In the genomic region with DNA sequence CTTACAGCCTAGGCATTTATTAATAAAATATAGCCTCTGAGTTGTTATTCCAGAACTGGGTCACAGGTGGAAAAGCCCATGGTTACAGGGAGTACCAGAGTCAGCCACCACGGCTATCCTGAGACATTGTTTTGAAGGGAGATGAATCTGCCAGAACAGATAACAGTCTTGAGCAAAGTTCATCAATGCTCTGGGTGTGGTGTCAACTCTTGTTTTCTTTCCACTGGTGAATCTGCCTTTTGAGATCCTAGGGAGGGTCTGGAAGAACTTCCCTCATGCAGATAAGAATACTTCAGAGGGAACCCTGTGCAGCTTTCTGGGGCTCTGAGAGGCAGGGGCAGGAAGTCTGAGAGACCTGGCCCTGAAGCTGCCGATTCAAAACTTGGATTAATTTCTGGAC, we compare ENCODE assay signal across 21 mouse cellular contexts. TPM values are rescaled to one million over a fixed set of nuclear protein-coding genes. Genes with fewer than 3 reads are reported as not detected.
DNase-seq lines count a peak whose midpoint lies in the region; ATAC-seq and TF ChIP-seq lines count a peak whose summit lies in the region.
"Had no signal": no experiment of that assay in that cellular context is flagged by ENCODE, and none has a peak within 500 bp of the region (broad histone marks: within the 10 kb centered on the region; RNA-seq: fewer than 3 reads in every experiment).

No protein-coding gene starts in this region.

- H3K79me2 ChIP-seq in heart, adult 2 months (replicated peaks; ENCODE audit: control insufficient read depth, insufficient read depth, low read length): no peaks in the 10 kb centered on the region

- no peak overlapping the region for H3K4me2 ChIP-seq in lung, postnatal 0 days (replicated peaks; ENCODE audit: low read depth, low read length)
- H3K4me2 ChIP-seq: embryonic facial prominence, embryonic 12.5 days; forebrain, embryonic 13.5 days; forebrain, embryonic 15.5 days had no signal

- peaks cover 4% of the 10 kb centered on the region; the same call in 1 of the 2 replicates for H3K36me3 ChIP-seq in heart, adult 2 months (ENCODE audit: control insufficient read depth, insufficient read depth, low read length)
- H3K36me3 ChIP-seq in lung, postnatal 0 days (ENCODE audit: insufficient read depth, low read length): no peaks in the 10 kb centered on the region
- H3K36me3 ChIP-seq: embryonic facial prominence, embryonic 10.5 days; embryonic facial prominence, embryonic 12.5 days; forebrain, embryonic 15.5 days had no signal

- no peak for DNase-seq in heart, adult 2 months
- no peak for DNase-seq in heart, adult 9 months (ENCODE audit: low spot score in 2 of 2)
- DNase-seq in lung, postnatal 0 days (ENCODE audit: low spot score): peak; percentile 20
- DNase-seq in lung, postnatal 14 days: no peak
- DNase-seq in lung, postnatal 25 days (ENCODE audit: low spot score): peak; percentile 54
- DNase-seq in lung, postnatal 4 days: no peak
- no peak for DNase-seq in kidney, postnatal 14 days
- DNase-seq: adrenal gland, adult 2 months; adrenal gland, postnatal 10 days; adrenal gland, postnatal 25 days; cerebellum, adult 11-12 months; cerebellum, adult 2 months; cerebellum, adult 9-10 months; cerebellum, postnatal 10 days; cerebellum, postnatal 25 days had no signal

- peaks cover 3% of the 10 kb centered on the region for H3K4me1 ChIP-seq in heart, adult 2 months (ENCODE audit: control insufficient read depth, insufficient read depth, low read length)
- no peaks in the 10 kb centered on the region for H3K4me1 ChIP-seq in lung, postnatal 0 days (ENCODE audit: insufficient read depth, low read depth, low read length)
- H3K4me1 ChIP-seq in brown adipose tissue, adult 24 weeks (ENCODE audit: control insufficient read depth, insufficient read depth, insufficient read length, low read length): peaks cover 4% of the 10 kb centered on the region; the same call in 1 of the 2 replicates
- H3K4me1 ChIP-seq: embryonic facial prominence, embryonic 10.5 days; embryonic facial prominence, embryonic 12.5 days; forebrain, embryonic 13.5 days; forebrain, embryonic 15.5 days had no signal

- H3K27ac ChIP-seq in heart, adult 2 months: peak overlapping the region; percentile 19; the same call in 1 of the 2 replicates
- H3K27ac ChIP-seq in lung, postnatal 0 days (ENCODE audit: low read length): no peak overlapping the region
- H3K27ac ChIP-seq in brown adipose tissue, adult 24 weeks (replicated peaks; ENCODE audit: low read depth, low read length): 0 out of 2 replicates have a peak overlapping the region, but pooled peaks have one; percentile 40
- H3K27ac ChIP-seq: embryonic facial prominence, embryonic 10.5 days; embryonic facial prominence, embryonic 12.5 days; forebrain, embryonic 13.5 days; forebrain, embryonic 15.5 days had no signal

- no peak for TF ChIP-seq EP300 in heart, adult 2 months (IDR thresholded peaks at IDR 0.05; ENCODE audit: insufficient read depth, low read depth, low read length)
- peak; percentile 66 for TF ChIP-seq EP300 in lung, postnatal 0 days (IDR thresholded peaks at IDR 0.05)

- no peak overlapping the region for H3K9ac ChIP-seq in heart, adult 2 months (ENCODE audit: low read depth, low read length)
- no peak overlapping the region for H3K9ac ChIP-seq in lung, postnatal 0 days (replicated peaks; ENCODE audit: low read depth)
- H3K9ac ChIP-seq: embryonic facial prominence, embryonic 12.5 days; forebrain, embryonic 13.5 days; forebrain, embryonic 15.5 days had no signal

- 0 out of 2 replicates have a peak, but pooled peaks have one; percentile 22 for ATAC-seq in lung, postnatal 0 days
- ATAC-seq: forebrain, embryonic 13.5 days; forebrain, embryonic 15.5 days had no signal

- no peak overlapping the region for H3K4me3 ChIP-seq in heart, adult 2 months
- H3K4me3 ChIP-seq in lung, postnatal 0 days (ENCODE audit: low read depth, low read length): no peak overlapping the region
- no peak overlapping the region for H3K4me3 ChIP-seq in brown adipose tissue, adult 24 weeks (ENCODE audit: insufficient read depth, low read depth, low read length)
- H3K4me3 ChIP-seq: embryonic facial prominence, embryonic 10.5 days; embryonic facial prominence, embryonic 12.5 days; forebrain, embryonic 13.5 days; forebrain, embryonic 15.5 days had no signal

- TF ChIP-seq CTCF in heart, adult 2 months (IDR thresholded peaks at IDR 0.05): no peak
- no peak for TF ChIP-seq CTCF in lung, postnatal 0 days (IDR thresholded peaks at IDR 0.05)

- no peak for TF ChIP-seq POLR2A in heart, adult 2 months (IDR thresholded peaks at IDR 0.05; ENCODE audit: insufficient read depth, low read depth, low read length)

- intact Hi-C loops in heart, adult 2 months (cut with DNase I): loop anchor here (2.0 kb wide), 1 partner anchor 21 kb away; no protein-coding TSS in a partner anchor

- no peaks in the 10 kb centered on the region for H3K9me3 ChIP-seq in lung, postnatal 0 days (ENCODE audit: low read length)
- H3K9me3 ChIP-seq: embryonic facial prominence, embryonic 10.5 days; embryonic facial prominence, embryonic 12.5 days; forebrain, embryonic 13.5 days; forebrain, embryonic 15.5 days had no signal

- no peaks in the 10 kb centered on the region for H3K27me3 ChIP-seq in heart, adult 2 months (ENCODE audit: control insufficient read depth, insufficient read depth, low read length)
- no peaks in the 10 kb centered on the region for H3K27me3 ChIP-seq in lung, postnatal 0 days (replicated peaks; ENCODE audit: insufficient read depth, low read length)
- H3K27me3 ChIP-seq: embryonic facial prominence, embryonic 12.5 days; forebrain, embryonic 13.5 days; forebrain, embryonic 15.5 days had no signal

- 30% methylated on average over 2 of the region's 2 CpGs for WGBS in heart, adult 2 months
- 44% methylated on average over 2 of the region's 2 CpGs for WGBS in lung, postnatal 0 days

RNA-seq across cellular contexts. Expression of a gene that starts 29.7 kb away (rescaled TPM):
- 10 to 100 TPM; 63.1 to 66.3 TPM for total RNA-seq in heart, adult 2 months (2021)
- polyA plus RNA-seq in heart, adult 2 months (2012; rRNA removed): 14.8 and 25.1 TPM in 2 replicates
- polyA plus RNA-seq in lung, postnatal 0 days (2015; fragmentation: Nextera tagmentation; extraction: Ambion mirVana): 25.0 and 28.8 TPM in 2 replicates
- 16.1 and 19.0 TPM in 2 replicates for polyA plus RNA-seq in brown adipose tissue, adult 24 weeks (2012; ENCODE audit: insufficient read depth, insufficient read length, missing spikeins)
- total RNA-seq: MEL had no signal

Comparison
In these comparisons a context has a peak if more than half of its experiments do, and no peak if none do; other contexts are left out.
1. DNase-seq: peak in lung, postnatal 0 days (single experiment) and lung, postnatal 25 days (single experiment); none in heart, adult 2 months (0 of 2), heart, adult 9 months (0 of 2), lung, postnatal 14 days (single experiment), lung, postnatal 4 days (0 of 2) and kidney, postnatal 14 days (single experiment).